Mouse (Mus musculus) E14TG2a.4 (cell line): Measurements from ENCODE around the gene Thrb.

Experiments used
- H3K27me3 ChIP-seq: 2 replicates; pipeline ENCODE4 v1.6.1; 2014; ENCODE audit warnings: low read length, control low read depth; ENCODE audit not compliant: insufficient read depth
- H3K36me3 ChIP-seq: 2 replicates; pipeline ENCODE4 v1.6.1; 2014; ENCODE audit warnings: low read length, control low read depth; ENCODE audit not compliant: insufficient read depth
- H3K4me1 ChIP-seq: replicated peaks from 2 replicates; pipeline ENCODE4 v1.6.1; 2014; ENCODE audit warnings: low read depth, low read length, control low read depth
- H3K4me3 ChIP-seq: replicated peaks from 2 replicates; pipeline ENCODE4 v1.5.1; 2014; ENCODE audit warnings: mild to moderate bottlenecking, low read length
- H3K9me3 ChIP-seq: 2 replicates; pipeline ENCODE4 v1.6.1; 2014; ENCODE audit warnings: low read length, control low read depth
- CTCF ChIP-seq: conservative IDR thresholded peaks from 2 replicates; pipeline ENCODE4 v1.5.1; 2014; ENCODE audit warnings: low read length
- NANOG ChIP-seq: IDR thresholded peaks from 2 replicates; pipeline ENCODE4 v1.6.1; 2014; ENCODE audit warnings: borderline replicate concordance, low read length, mixed read lengths
- POU5F1 ChIP-seq: IDR thresholded peaks from 2 replicates; pipeline ENCODE4 v1.6.1; 2014; ENCODE audit warnings: low read length, borderline replicate concordance

Gene Thrb

DNA sequence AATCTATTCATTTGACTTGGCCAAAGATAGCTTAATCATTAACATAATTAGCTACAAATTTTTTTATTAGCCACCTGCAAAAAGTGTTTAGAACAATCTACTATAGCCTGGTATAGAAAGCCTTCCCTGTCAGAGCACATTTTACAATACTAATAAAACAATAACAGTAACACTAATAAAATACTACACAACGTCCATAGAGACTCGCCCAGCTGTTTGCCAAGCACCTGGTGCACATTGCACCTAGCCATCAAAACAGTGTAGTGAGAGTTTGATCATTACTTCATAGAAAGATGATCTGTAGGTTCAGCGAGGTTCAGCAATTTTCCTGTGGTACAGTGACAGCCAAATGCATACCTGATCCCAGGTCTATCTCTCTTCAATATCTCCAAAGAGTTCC, 26.9 kb downstream of the Thrb start:
- H3K36me3 ChIP-seq: no peaks in the 10 kb centered on the region
- no peaks in the 10 kb centered on the region for H3K9me3 ChIP-seq
- H3K4me3 ChIP-seq: no peak overlapping the region
- TF ChIP-seq POU5F1 (no peak), CTCF (no peak), NANOG (no peak)
- no peaks in the 10 kb centered on the region for H3K27me3 ChIP-seq
- H3K4me1 ChIP-seq: no peaks in the 10 kb centered on the region

DNA sequence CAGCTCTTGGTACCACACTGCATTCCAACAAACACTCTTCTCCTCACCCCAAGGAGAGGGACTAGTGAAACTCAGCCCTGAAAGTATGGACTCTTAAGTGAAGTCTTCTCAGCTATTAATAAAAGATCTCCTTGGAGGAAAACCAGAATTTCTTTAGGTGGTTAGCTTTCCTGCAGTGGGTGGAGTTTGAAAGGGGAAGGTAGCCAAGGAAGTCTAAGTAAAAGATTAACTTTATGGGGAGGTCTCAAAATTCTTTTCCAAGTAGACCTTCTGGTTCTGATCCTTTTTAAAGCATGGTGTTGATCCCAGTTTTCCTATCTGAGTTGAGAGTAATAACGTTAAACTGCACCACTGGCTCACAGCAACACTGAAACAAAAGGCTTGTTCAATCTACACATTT, 31.2 kb downstream of the Thrb start:
- TF ChIP-seq CTCF (no peak), POU5F1 (no peak), NANOG (no peak)
- Histone ChIP-seq H3K36me3 (no peaks in the 10 kb centered on the region), H3K4me1 (peaks cover 13% of the 10 kb centered on the region), H3K4me3 (no peak overlapping the region), H3K9me3 (no peaks in the 10 kb centered on the region), H3K27me3 (no peaks in the 10 kb centered on the region)

DNA sequence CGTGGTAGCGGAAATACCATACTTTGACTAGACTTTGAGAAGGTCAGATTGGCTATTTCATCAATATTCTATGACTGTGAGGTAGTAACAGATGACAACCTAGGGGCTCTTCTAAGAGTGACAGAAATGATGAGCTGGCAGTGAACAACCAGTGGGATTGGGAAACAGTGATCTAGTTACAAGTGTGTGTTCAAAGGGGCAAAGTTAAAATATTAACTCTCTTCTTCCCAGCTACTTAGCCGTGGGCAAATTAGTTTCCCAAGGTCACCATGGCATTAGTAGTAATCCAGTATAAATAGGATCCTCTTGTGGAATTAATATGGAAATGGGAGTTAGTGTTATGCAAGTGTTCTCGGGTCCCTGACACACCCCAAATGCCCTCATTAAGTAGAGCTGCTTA, 35.5 kb downstream of the Thrb start:
- TF ChIP-seq NANOG: no peak
- TF ChIP-seq CTCF: no peak
- no peak for TF ChIP-seq POU5F1
- Histone ChIP-seq H3K9me3 (no peaks in the 10 kb centered on the region), H3K4me1 (peaks cover 23% of the 10 kb centered on the region), H3K36me3 (no peaks in the 10 kb centered on the region), H3K27me3 (no peaks in the 10 kb centered on the region), H3K4me3 (no peak overlapping the region)

DNA sequence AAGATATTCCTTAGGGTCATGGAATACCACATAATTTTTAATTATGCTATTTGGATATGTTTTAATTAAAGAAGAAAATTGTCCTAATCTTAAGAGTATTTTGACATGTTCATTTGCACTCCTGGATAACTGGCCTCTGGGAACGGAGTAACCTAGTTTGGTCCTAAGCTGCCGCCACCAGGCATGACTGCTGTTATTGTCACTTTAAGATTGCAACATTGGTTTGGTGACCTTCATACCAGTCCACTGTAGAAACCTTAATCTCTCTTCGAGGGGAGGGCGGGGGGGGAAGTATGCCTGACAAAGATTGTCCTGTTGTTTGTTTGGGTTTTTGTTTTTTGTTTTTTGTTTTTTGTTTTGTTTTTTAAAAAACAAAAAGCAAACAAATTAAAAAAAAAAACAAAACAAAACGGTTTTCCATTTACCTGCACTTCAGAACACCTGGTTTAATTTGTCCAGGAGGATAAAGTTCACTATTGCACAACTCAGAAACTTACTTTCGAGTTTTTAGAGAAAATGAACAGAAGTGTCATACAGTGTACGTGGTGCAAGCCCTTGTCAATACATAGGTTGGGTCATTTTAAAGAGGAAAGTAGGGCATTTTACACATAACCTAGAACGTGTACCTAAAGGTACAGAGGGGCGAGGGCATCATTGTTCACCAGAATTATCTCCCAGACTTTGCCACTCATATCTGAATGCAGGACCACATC, 38.0 kb downstream of the Thrb start:
- Histone ChIP-seq H3K4me3 (no peak overlapping the region), H3K27me3 (no peaks in the 10 kb centered on the region), H3K36me3 (no peaks in the 10 kb centered on the region), H3K9me3 (no peaks in the 10 kb centered on the region), H3K4me1 (peaks cover 23% of the 10 kb centered on the region)
- TF ChIP-seq NANOG: no peak
- no peak for TF ChIP-seq CTCF
- TF ChIP-seq POU5F1: no peak

DNA sequence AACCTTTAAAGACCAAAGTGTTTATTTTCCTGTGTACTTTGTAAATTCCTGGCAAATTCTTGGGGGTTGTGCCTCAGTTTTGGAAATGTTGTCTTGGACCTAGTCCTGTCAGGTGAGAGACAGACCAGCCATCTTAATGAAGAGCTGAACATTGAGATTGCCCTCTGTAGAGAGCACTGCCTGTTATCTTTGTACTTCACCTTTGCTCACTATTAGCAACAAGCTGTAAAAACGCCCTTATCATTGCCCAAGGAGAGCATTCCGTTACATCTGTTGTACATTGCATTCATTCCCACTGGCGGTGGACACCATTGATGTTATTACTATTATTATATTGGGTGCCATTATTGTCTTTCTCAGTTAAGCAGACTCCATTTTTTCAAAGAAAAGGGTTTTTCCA, 40.2 kb downstream of the Thrb start:
- Histone ChIP-seq H3K4me1 (peaks cover 21% of the 10 kb centered on the region), H3K4me3 (no peak overlapping the region), H3K9me3 (no peaks in the 10 kb centered on the region), H3K36me3 (no peaks in the 10 kb centered on the region), H3K27me3 (no peaks in the 10 kb centered on the region)
- TF ChIP-seq CTCF: no peak
- TF ChIP-seq NANOG: no peak
- no peak for TF ChIP-seq POU5F1

DNA sequence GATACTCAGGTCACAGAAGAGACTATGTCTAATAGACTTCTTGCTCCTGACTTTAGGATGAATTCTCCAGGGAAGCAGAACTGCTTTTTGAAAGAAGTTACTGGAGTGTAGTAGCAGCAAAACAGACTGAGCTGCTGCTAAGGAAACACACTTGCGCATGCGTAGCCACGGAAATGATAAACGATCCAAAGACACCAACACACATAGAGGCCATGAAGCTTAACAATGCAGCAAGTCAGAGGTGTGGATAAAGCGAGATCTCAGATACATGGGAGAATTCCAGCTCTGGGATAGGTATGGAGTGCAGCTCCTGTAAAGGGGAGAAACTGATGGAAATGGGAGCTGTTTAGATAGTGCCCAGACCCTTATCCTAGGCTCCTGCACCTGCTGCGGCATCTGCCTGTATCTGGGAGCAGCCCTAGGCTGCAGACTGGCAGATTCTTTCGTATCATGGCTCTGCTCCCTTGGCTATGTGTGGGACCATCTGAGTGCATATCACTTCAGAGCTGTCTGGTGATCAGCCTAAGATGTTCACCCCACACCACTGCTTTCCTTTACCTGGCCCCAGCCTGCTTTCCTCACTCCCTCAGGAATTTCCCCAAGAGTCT, 53.3 kb downstream of the Thrb start:
- no peaks in the 10 kb centered on the region for H3K4me1 ChIP-seq
- no peaks in the 10 kb centered on the region for H3K9me3 ChIP-seq
- no peaks in the 10 kb centered on the region for H3K36me3 ChIP-seq
- no peaks in the 10 kb centered on the region for H3K27me3 ChIP-seq
- no peak overlapping the region for H3K4me3 ChIP-seq
- TF ChIP-seq POU5F1 (no peak), CTCF (no peak), NANOG (no peak)

DNA sequence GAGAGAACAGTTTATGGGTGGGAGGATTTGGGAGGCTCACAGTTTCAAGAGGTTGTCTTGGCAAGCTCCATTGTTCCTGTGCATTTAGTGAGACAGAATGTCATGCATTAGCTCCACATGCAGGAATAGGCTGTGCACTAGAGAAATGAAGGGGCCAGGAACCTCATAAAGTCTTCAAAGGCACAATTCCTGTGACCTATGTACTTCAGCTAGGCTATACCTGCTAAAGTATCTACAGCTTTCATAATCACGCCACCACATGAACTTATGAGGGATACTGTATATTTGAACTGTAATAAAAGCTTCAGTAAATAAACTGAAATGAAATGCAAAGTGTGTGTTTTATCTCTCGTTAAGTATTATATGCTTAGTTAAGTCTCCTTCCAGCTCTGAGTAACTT, 59.4 kb downstream of the Thrb start:
- TF ChIP-seq CTCF: no peak
- TF ChIP-seq POU5F1: no peak
- no peak for TF ChIP-seq NANOG
- Histone ChIP-seq H3K4me3 (no peak overlapping the region), H3K9me3 (no peaks in the 10 kb centered on the region), H3K4me1 (no peaks in the 10 kb centered on the region), H3K27me3 (no peaks in the 10 kb centered on the region), H3K36me3 (no peaks in the 10 kb centered on the region)

DNA sequence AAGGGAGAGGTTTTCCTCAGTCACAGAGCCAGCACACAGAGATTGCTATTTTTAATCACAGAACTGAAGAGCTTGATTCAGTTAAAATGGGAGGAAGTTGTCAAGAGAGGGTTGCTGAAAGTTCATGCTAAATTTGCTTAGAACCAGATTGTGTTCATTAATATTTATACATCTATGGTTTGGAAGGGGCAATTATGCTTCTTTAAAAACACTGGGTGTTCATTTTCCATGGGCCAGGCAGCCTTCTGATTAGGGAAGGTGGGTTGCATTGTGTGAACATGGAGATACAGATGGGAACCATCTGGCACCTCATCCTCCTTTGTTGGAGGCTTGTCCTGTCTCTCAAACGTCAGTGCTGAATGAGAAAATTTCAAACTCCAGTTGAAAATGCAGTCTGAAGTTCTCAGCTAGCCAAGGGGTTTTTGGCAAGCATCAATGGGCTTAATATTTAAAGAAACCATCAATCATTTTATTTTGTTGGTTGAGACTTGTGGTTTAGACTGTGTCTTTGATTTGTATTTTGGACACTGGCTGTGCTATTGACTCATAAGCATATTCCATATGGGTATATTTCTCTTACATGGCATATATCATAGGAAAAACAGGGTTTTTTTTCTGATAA, 62.9 kb downstream of the Thrb start:
- no peaks in the 10 kb centered on the region for H3K4me1 ChIP-seq
- no peak for TF ChIP-seq NANOG
- no peak for TF ChIP-seq POU5F1
- no peak for TF ChIP-seq CTCF
- H3K36me3 ChIP-seq: no peaks in the 10 kb centered on the region
- no peak overlapping the region for H3K4me3 ChIP-seq
- no peaks in the 10 kb centered on the region for H3K27me3 ChIP-seq
- H3K9me3 ChIP-seq: no peaks in the 10 kb centered on the region

DNA sequence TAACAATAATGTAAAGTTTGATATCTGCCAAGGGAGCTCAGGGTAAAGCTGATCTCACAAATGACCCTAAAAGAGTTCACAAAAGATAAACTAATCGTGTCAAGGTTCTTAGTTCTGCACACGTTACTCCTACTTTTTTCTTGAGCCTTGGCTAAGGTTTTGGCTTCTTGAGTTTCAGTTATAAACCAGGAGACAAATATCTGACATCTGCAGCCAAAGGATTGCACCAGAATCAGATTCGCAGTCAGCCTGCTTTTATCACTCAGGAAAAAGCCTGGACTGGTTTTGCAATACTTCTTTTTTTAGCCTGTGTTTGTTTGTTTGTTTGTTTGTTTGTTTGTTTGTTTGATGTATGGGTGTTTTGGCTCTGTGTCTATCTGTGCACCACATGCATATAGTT, 64.5 kb downstream of the Thrb start:
- Histone ChIP-seq H3K36me3 (no peaks in the 10 kb centered on the region), H3K4me3 (no peak overlapping the region), H3K27me3 (no peaks in the 10 kb centered on the region), H3K4me1 (no peaks in the 10 kb centered on the region), H3K9me3 (no peaks in the 10 kb centered on the region)
- TF ChIP-seq CTCF (no peak), POU5F1 (no peak), NANOG (no peak)
